Mouse (Mus musculus): ENCODE data around the gene Hnf4a. TPM values are rescaled to one million over a fixed set of nuclear protein-coding genes. Genes with fewer than 3 reads are reported as not detected.

Gene Hnf4a
- polyA plus RNA-seq, 1 experiment = not detected

DNA sequence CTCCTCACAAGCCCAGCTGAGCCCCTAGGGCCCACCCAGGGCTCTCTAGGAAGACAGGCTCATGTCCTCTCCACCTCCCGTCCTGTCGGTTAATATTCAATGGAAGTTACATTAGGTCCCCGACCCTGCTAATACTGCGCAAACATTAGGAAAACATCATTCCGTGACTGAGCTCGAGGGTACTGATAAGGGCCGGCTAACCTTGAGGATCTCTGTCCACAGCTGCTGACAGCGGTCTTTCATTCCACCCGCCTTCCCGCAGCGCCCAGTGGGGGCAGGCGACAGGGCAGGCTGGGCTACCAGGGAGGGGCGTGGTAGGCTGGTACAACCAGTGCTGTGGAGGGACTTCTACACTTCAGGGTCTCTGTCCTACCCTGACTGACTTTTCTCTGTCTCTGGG lies 48.8 kb downstream of the Hnf4a start:
- Histone ChIP-seq H3K9me3 (replicated peaks; ENCODE audit: control insufficient read depth, insufficient read depth, low read length, poor library complexity, severe bottlenecking) (no peaks in the 10 kb centered on the region), H3K4me3 (ENCODE audit: low read depth, low read length) (no peak overlapping the region), H3K36me3 (ENCODE audit: control insufficient read depth, insufficient read depth, low read length, poor library complexity, severe bottlenecking) (no peaks in the 10 kb centered on the region), H3K9ac (ENCODE audit: low read depth, poor library complexity, severe bottlenecking) (no peak overlapping the region), H3K27ac (ENCODE audit: insufficient read depth, low read length) (no peak overlapping the region), H3K27me3 (ENCODE audit: control insufficient read depth, insufficient read depth, low read length, poor library complexity, severe bottlenecking) (no peaks in the 10 kb centered on the region), H3K4me1 (ENCODE audit: control insufficient read depth, insufficient read depth, low read length) (no peaks in the 10 kb centered on the region)
- TF ChIP-seq POLR2A (IDR thresholded peaks at IDR 0.05; ENCODE audit: insufficient read depth, low read length) (no peak), EP300 (IDR thresholded peaks at IDR 0.05; ENCODE audit: insufficient read depth, low read depth, low read length) (no peak), CTCF (IDR thresholded peaks at IDR 0.05; ENCODE audit: low read depth, low read length) (no peak)

GRCm38 (mm10) chr2:163558548-163558947 lies 51.9 kb downstream of the Hnf4a start:
- no peak overlapping the region for H3K27ac ChIP-seq (ENCODE audit: insufficient read depth, low read length)
- H3K9me3 ChIP-seq (replicated peaks; ENCODE audit: control insufficient read depth, insufficient read depth, low read length, poor library complexity, severe bottlenecking) = no peaks in the 10 kb centered on the region
- no peaks in the 10 kb centered on the region for H3K4me1 ChIP-seq (ENCODE audit: control insufficient read depth, insufficient read depth, low read length)
- H3K4me3 ChIP-seq (ENCODE audit: low read depth, low read length) = no peak overlapping the region
- no peaks in the 10 kb centered on the region for H3K27me3 ChIP-seq (ENCODE audit: control insufficient read depth, insufficient read depth, low read length, poor library complexity, severe bottlenecking)
- H3K9ac ChIP-seq (ENCODE audit: low read depth, poor library complexity, severe bottlenecking) = no peak overlapping the region
- no peaks in the 10 kb centered on the region for H3K36me3 ChIP-seq (ENCODE audit: control insufficient read depth, insufficient read depth, low read length, poor library complexity, severe bottlenecking)
- TF ChIP-seq EP300 (IDR thresholded peaks at IDR 0.05; ENCODE audit: insufficient read depth, low read depth, low read length) = no peak
- TF ChIP-seq CTCF (IDR thresholded peaks at IDR 0.05; ENCODE audit: low read depth, low read length) = no peak
- TF ChIP-seq POLR2A (IDR thresholded peaks at IDR 0.05; ENCODE audit: insufficient read depth, low read length) = no peak

DNA sequence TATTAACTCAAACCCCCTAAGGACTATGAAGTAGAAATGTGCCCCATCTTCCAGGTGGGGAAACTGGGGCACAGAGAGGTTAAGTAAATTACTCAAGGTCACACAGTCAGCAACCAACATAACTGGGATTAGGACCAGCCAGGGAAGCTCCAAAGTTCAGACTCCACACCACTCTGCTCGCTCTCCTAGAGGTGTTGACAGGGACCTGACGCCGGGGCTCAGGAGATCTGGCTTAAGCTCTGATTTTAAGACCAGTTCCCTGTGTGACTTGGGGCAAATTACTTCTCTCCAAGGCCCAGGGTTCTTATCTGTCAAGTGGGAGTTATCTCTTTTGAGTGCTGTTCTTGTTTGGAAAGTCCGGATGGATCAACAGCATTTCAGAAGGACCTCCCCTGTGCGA lies 52.6 kb downstream of the Hnf4a start:
- Histone ChIP-seq H3K27me3 (ENCODE audit: control insufficient read depth, insufficient read depth, low read length, poor library complexity, severe bottlenecking) (no peaks in the 10 kb centered on the region), H3K4me3 (ENCODE audit: low read depth, low read length) (no peak overlapping the region), H3K27ac (ENCODE audit: insufficient read depth, low read length) (no peak overlapping the region), H3K9me3 (replicated peaks; ENCODE audit: control insufficient read depth, insufficient read depth, low read length, poor library complexity, severe bottlenecking) (no peaks in the 10 kb centered on the region), H3K4me1 (ENCODE audit: control insufficient read depth, insufficient read depth, low read length) (no peaks in the 10 kb centered on the region), H3K9ac (ENCODE audit: low read depth, poor library complexity, severe bottlenecking) (no peak overlapping the region), H3K36me3 (ENCODE audit: control insufficient read depth, insufficient read depth, low read length, poor library complexity, severe bottlenecking) (no peaks in the 10 kb centered on the region)
- no peak for TF ChIP-seq CTCF (IDR thresholded peaks at IDR 0.05; ENCODE audit: low read depth, low read length)
- TF ChIP-seq POLR2A (IDR thresholded peaks at IDR 0.05; ENCODE audit: insufficient read depth, low read length) = no peak
- TF ChIP-seq EP300 (IDR thresholded peaks at IDR 0.05; ENCODE audit: insufficient read depth, low read depth, low read length) = no peak

DNA sequence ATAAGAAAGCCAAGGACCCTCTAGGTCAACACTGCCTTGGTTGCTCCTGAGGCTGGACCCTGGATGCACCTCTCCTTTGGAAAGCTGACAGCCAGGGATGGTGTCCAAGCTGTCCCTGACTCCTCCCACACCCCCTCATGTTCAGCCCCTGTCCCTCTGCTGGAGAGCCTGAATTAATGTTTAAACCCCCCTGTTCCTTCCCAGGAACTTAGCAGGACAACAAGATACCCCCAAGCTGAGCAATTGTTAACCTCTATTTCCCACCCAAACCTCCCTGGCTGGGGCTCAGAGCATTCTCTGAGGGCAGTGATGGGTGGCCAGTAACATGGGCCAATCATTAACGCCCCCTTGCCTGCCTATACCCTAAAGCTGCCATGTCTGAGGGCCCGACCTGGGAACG lies 53.6 kb downstream of the Hnf4a start:
- no peaks in the 10 kb centered on the region for H3K36me3 ChIP-seq (ENCODE audit: control insufficient read depth, insufficient read depth, low read length, poor library complexity, severe bottlenecking)
- no peaks in the 10 kb centered on the region for H3K4me1 ChIP-seq (ENCODE audit: control insufficient read depth, insufficient read depth, low read length)
- no peaks in the 10 kb centered on the region for H3K9me3 ChIP-seq (replicated peaks; ENCODE audit: control insufficient read depth, insufficient read depth, low read length, poor library complexity, severe bottlenecking)
- TF ChIP-seq EP300 (IDR thresholded peaks at IDR 0.05; ENCODE audit: insufficient read depth, low read depth, low read length) (no peak), CTCF (IDR thresholded peaks at IDR 0.05; ENCODE audit: low read depth, low read length) (no peak), POLR2A (IDR thresholded peaks at IDR 0.05; ENCODE audit: insufficient read depth, low read length) (no peak)
- H3K9ac ChIP-seq (ENCODE audit: low read depth, poor library complexity, severe bottlenecking) = no peak overlapping the region
- no peak overlapping the region for H3K27ac ChIP-seq (ENCODE audit: insufficient read depth, low read length)
- H3K27me3 ChIP-seq (ENCODE audit: control insufficient read depth, insufficient read depth, low read length, poor library complexity, severe bottlenecking) = no peaks in the 10 kb centered on the region
- H3K4me3 ChIP-seq (ENCODE audit: low read depth, low read length) = no peak overlapping the region

DNA sequence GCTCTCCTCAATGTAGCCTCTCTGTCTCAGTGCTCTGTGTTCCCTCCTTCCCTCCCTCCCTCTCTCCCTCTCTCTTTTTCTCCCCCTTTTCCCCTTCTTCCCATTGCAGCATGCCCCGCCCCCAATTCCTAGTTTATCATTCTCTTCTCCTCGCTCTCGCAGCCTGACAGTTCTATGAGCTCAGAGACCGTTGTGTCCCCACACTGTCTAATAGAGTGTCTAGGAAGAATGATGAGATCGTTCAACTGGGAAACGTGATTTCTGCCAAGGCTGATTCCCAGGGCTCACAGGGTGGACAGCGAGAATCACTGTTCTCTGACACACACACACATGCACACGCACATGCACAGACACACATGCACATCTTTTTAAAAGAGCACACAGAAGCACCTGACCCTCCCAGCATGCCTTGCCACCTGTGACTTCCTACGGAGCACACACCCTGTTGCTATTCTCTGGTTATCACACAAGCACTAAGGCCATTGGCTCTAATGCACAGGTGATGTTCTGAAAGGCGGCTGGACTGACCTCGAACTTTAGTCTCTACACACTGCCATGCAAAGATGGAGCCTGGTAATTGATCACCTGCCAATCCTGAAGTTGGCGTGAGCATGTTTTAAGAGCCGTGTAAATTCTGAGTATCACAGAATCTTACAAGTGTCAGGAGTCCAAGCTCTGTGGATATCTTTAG lies 54.8 kb downstream of the Hnf4a start:
- TF ChIP-seq EP300 (IDR thresholded peaks at IDR 0.05; ENCODE audit: insufficient read depth, low read depth, low read length) (no peak), POLR2A (IDR thresholded peaks at IDR 0.05; ENCODE audit: insufficient read depth, low read length) (no peak), CTCF (IDR thresholded peaks at IDR 0.05; ENCODE audit: low read depth, low read length) (no peak)
- no peak overlapping the region for H3K9ac ChIP-seq (ENCODE audit: low read depth, poor library complexity, severe bottlenecking)
- H3K27ac ChIP-seq (ENCODE audit: insufficient read depth, low read length) = no peak overlapping the region
- H3K27me3 ChIP-seq (ENCODE audit: control insufficient read depth, insufficient read depth, low read length, poor library complexity, severe bottlenecking) = no peaks in the 10 kb centered on the region
- H3K36me3 ChIP-seq (ENCODE audit: control insufficient read depth, insufficient read depth, low read length, poor library complexity, severe bottlenecking) = no peaks in the 10 kb centered on the region
- H3K4me3 ChIP-seq (ENCODE audit: low read depth, low read length) = no peak overlapping the region
- no peaks in the 10 kb centered on the region for H3K9me3 ChIP-seq (replicated peaks; ENCODE audit: control insufficient read depth, insufficient read depth, low read length, poor library complexity, severe bottlenecking)
- no peaks in the 10 kb centered on the region for H3K4me1 ChIP-seq (ENCODE audit: control insufficient read depth, insufficient read depth, low read length)

GRCm38 (mm10) chr2:163564646-163565045 lies 58.0 kb downstream of the Hnf4a start:
- Histone ChIP-seq H3K9ac (ENCODE audit: low read depth, poor library complexity, severe bottlenecking) (no peak overlapping the region), H3K27me3 (ENCODE audit: control insufficient read depth, insufficient read depth, low read length, poor library complexity, severe bottlenecking) (no peaks in the 10 kb centered on the region), H3K36me3 (ENCODE audit: control insufficient read depth, insufficient read depth, low read length, poor library complexity, severe bottlenecking) (no peaks in the 10 kb centered on the region), H3K9me3 (replicated peaks; ENCODE audit: control insufficient read depth, insufficient read depth, low read length, poor library complexity, severe bottlenecking) (no peaks in the 10 kb centered on the region), H3K4me3 (ENCODE audit: low read depth, low read length) (no peak overlapping the region), H3K4me1 (ENCODE audit: control insufficient read depth, insufficient read depth, low read length) (no peaks in the 10 kb centered on the region), H3K27ac (ENCODE audit: insufficient read depth, low read length) (no peak overlapping the region)
- TF ChIP-seq CTCF (IDR thresholded peaks at IDR 0.05; ENCODE audit: low read depth, low read length) = no peak
- TF ChIP-seq POLR2A (IDR thresholded peaks at IDR 0.05; ENCODE audit: insufficient read depth, low read length) = no peak
- TF ChIP-seq EP300 (IDR thresholded peaks at IDR 0.05; ENCODE audit: insufficient read depth, low read depth, low read length) = no peak

All from ES-Bruce4 (cell line).